ENCODE assay signal across 10 mouse cellular contexts in the genomic region with DNA sequence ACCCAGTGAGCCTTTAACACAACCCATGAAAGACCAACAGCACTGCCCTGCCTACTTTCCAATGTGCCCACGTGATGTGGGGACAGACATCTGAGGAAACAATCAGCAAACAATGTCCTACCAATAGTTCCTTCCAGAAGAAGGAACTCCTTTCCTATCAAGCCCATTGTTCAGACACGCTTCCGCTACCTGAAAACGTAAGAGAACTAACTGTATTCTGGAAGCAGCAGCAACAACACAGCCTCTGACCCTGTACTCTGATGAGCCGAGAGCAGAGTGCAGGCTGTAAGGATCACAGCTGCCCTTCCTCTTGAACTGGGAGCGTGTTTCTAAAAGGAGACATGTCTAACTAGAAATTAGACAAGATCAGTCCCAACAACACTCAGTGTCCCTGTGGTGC. TPM values are rescaled to one million over a fixed set of nuclear protein-coding genes. Genes with fewer than 3 reads are reported as not detected.
DNase-seq lines count a peak whose midpoint lies in the region; ATAC-seq lines count a peak whose summit lies in the region.
"Had no signal": no experiment of that assay in that cellular context is flagged by ENCODE, and none has a peak within 500 bp of the region (broad histone marks: within the 10 kb centered on the region; RNA-seq: fewer than 3 reads in every experiment).

No protein-coding gene starts in this region.

- peak overlapping the region; percentile 68; the same call in 1 of the 2 replicates for H3K27ac ChIP-seq in kidney, embryonic 15.5 days
- peak overlapping the region; percentile 54 for H3K27ac ChIP-seq in heart, embryonic 16.5 days (ENCODE audit: low read length)
- H3K27ac ChIP-seq: embryonic facial prominence, embryonic 15.5 days; hindbrain, embryonic 15.5 days; neural tube, embryonic 13.5 days had no signal

- H3K4me1 ChIP-seq in kidney, embryonic 15.5 days, result peaks cover 51% of the 10 kb centered on the region
- H3K4me1 ChIP-seq in heart, embryonic 16.5 days (ENCODE audit: control insufficient read depth, insufficient read depth, low read length), result peaks cover 40% of the 10 kb centered on the region

- no peaks in the 10 kb centered on the region for H3K27me3 ChIP-seq in kidney, embryonic 15.5 days
- no peaks in the 10 kb centered on the region for H3K27me3 ChIP-seq in heart, embryonic 16.5 days (ENCODE audit: control insufficient read depth, insufficient read depth, low read length)
- H3K27me3 ChIP-seq: embryonic facial prominence, embryonic 15.5 days; hindbrain, embryonic 15.5 days; neural tube, embryonic 13.5 days had no signal

- H3K9me3 ChIP-seq in kidney, embryonic 15.5 days (replicated peaks), result no peaks in the 10 kb centered on the region
- H3K9me3 ChIP-seq in heart, embryonic 16.5 days (replicated peaks; ENCODE audit: control insufficient read depth, low read length), result no peaks in the 10 kb centered on the region
- H3K9me3 ChIP-seq: embryonic facial prominence, embryonic 15.5 days; hindbrain, embryonic 15.5 days; neural tube, embryonic 13.5 days had no signal

- DNase-seq in kidney, adult 9 months, result no peak
- peak; percentile 85 for DNase-seq in heart, adult 8-10 months (ENCODE audit: low spot score)
- DNase-seq in lung, postnatal 36 days, result peak; percentile 78
- DNase-seq in cerebellum, postnatal 10 days, result no peak
- DNase-seq in adrenal gland, postnatal 36 days, result no peak

- no peak overlapping the region for H3K4me2 ChIP-seq in kidney, embryonic 15.5 days
- H3K4me2 ChIP-seq in heart, embryonic 16.5 days (ENCODE audit: low read depth, low read length), result no peak overlapping the region
- H3K4me2 ChIP-seq: embryonic facial prominence, embryonic 15.5 days; hindbrain, embryonic 15.5 days; neural tube, embryonic 13.5 days had no signal

- no peak overlapping the region for H3K9ac ChIP-seq in kidney, embryonic 15.5 days
- no peak overlapping the region for H3K9ac ChIP-seq in heart, embryonic 16.5 days (ENCODE audit: low read length)
- H3K9ac ChIP-seq: embryonic facial prominence, embryonic 15.5 days; hindbrain, embryonic 15.5 days; neural tube, embryonic 13.5 days had no signal

- no peak overlapping the region for H3K4me3 ChIP-seq in kidney, embryonic 15.5 days (replicated peaks)
- no peak overlapping the region for H3K4me3 ChIP-seq in heart, embryonic 16.5 days (ENCODE audit: low read length)
- H3K4me3 ChIP-seq: embryonic facial prominence, embryonic 15.5 days; hindbrain, embryonic 15.5 days; neural tube, embryonic 13.5 days had no signal

- WGBS in kidney, embryonic 15.5 days, result 63% methylated on average over 6 of the region's 6 CpGs
- WGBS in heart, embryonic 16.5 days, result 63% methylated on average over 6 of the region's 6 CpGs

- H3K36me3 ChIP-seq in kidney, embryonic 15.5 days, result no peaks in the 10 kb centered on the region
- H3K36me3 ChIP-seq in heart, embryonic 16.5 days (ENCODE audit: control insufficient read depth, insufficient read depth), result no peaks in the 10 kb centered on the region
- H3K36me3 ChIP-seq: embryonic facial prominence, embryonic 15.5 days; hindbrain, embryonic 15.5 days; neural tube, embryonic 13.5 days had no signal

- ATAC-seq in kidney, embryonic 15.5 days (replicated peaks; ENCODE audit: low FRiP score), result no peak
- no peak for ATAC-seq in heart, embryonic 16.5 days (replicated peaks; ENCODE audit: extremely low read depth, insufficient read depth, low FRiP score)

RNA-seq across cellular contexts. Expression of a gene that starts 13.9 kb away (rescaled TPM):
- 16.4 and 16.5 TPM in 2 replicates for polyA plus RNA-seq in kidney, embryonic 15.5 days (2015; fragmentation: Nextera tagmentation; extraction: Ambion mirVana)
- total RNA-seq in heart, adult 8-10 months (2022), result 10 to 100 TPM; 34.5 to 56.9 (median 50.9) TPM
- 22.2 and 24.0 TPM in 2 replicates for polyA plus RNA-seq in heart, embryonic 16.5 days (2015; fragmentation: Nextera tagmentation; extraction: Ambion mirVana)
- total RNA-seq in adrenal gland, postnatal 36 days (2021), result 10 to 100 TPM; 28.6 to 35.8 TPM

RNA-seq across cellular contexts. Expression of a gene that starts 55.5 kb away (rescaled TPM):
- 21.8 and 24.2 TPM in 2 replicates for polyA plus RNA-seq in kidney, embryonic 15.5 days (2015; fragmentation: Nextera tagmentation; extraction: Ambion mirVana)
- total RNA-seq in heart, adult 8-10 months (2022), result 10 to 100 TPM; 13.2 to 14.5 (median 13.9) TPM
- polyA plus RNA-seq in heart, embryonic 16.5 days (2015; fragmentation: Nextera tagmentation; extraction: Ambion mirVana), result 13.5 and 14.2 TPM in 2 replicates
- total RNA-seq in adrenal gland, postnatal 36 days (2021), result 10 to 100 TPM; 20.8 to 31.3 TPM

Comparison
In these comparisons a context has a peak if more than half of its experiments do, and no peak if none do; other contexts are left out.
1. DNase-seq: peak in heart, adult 8-10 months (single experiment) and lung, postnatal 36 days (single experiment); none in kidney, adult 9 months (single experiment), cerebellum, postnatal 10 days (0 of 2) and adrenal gland, postnatal 36 days (0 of 2).